Mouse (Mus musculus): ENCODE data around the gene Actr5.
A peak's percentile ranks its signal among the peaks of the same experiment; 100 is the strongest.

GRCm38 (mm10) chr2:158628858-158629257 is 4.2 kb downstream of the Actr5 start:
- TF ChIP-seq EP300 (IDR thresholded peaks at IDR 0.05; ENCODE audit: low read depth) (no peak), CTCF (IDR thresholded peaks at IDR 0.05; ENCODE audit: low read depth) (0 out of 2 replicates have a peak, but pooled peaks have one; percentile 13)

Measured in liver, embryonic 14.5 days (tissue).